Mouse (Mus musculus): ENCODE measurements at regions not wholly inside any gene's neighbourhood (a gene's known extent, or its start where the extent isn't known, plus 50 kb on each side); places are given as distances from the start of the nearest gene placed in this dataset.

DNA sequence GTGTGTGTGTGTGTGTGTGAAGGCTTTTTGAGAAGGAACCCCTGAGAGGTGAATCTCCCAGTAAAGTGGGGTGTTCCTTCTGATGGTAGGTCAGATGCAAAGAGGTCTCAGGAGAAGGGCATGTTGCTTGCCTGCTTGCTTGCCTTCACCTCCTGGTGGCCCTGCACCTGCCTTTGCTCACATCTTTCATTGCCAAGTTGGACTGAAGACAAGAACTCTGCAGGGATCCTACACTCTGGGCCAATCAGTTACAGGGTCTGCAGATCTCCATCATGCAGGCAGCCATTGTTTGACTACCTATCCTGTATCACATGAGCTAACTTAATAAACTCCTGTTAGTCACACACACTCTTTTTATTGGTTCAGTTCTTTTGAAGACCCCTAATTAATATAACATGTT is 148.4 kb downstream of the Sox11 start:
- Histone ChIP-seq H3K9ac (ENCODE audit: low read length) (no peak overlapping the region), H3K9me3 (replicated peaks; ENCODE audit: control insufficient read depth, low read length) (no peaks in the 10 kb centered on the region), H3K36me3 (ENCODE audit: control insufficient read depth, insufficient read depth, low read length) (no peaks in the 10 kb centered on the region), H3K27ac (ENCODE audit: low read length) (no peak overlapping the region), H3K4me3 (replicated peaks; ENCODE audit: low read length) (no peak overlapping the region), H3K27me3 (ENCODE audit: control insufficient read depth, insufficient read depth, low read length) (no peaks in the 10 kb centered on the region), H3K4me2 (ENCODE audit: low read depth, low read length) (no peak overlapping the region), H3K4me1 (ENCODE audit: control insufficient read depth, insufficient read depth, low read length) (no peaks in the 10 kb centered on the region)
- ATAC-seq (ENCODE audit: insufficient read depth, low FRiP score) = no peak

- Histone ChIP-seq H3K36me3 (ENCODE audit: control insufficient read depth, insufficient read depth, low read length) (no peaks in the 10 kb centered on the region), H3K27ac (ENCODE audit: low read length) (no peak overlapping the region), H3K4me2 (ENCODE audit: low read depth, low read length) (no peak overlapping the region), H3K27me3 (ENCODE audit: control insufficient read depth, insufficient read depth, low read length) (no peaks in the 10 kb centered on the region), H3K9ac (ENCODE audit: low read length) (no peak overlapping the region), H3K9me3 (replicated peaks; ENCODE audit: control insufficient read depth, low read length) (no peaks in the 10 kb centered on the region), H3K4me3 (replicated peaks; ENCODE audit: low read length) (no peak overlapping the region), H3K4me1 (ENCODE audit: control insufficient read depth, insufficient read depth, low read length) (no peaks in the 10 kb centered on the region)
- 88% methylated on average over 6 of the region's 6 CpGs for WGBS
- ATAC-seq (ENCODE audit: insufficient read depth, low FRiP score) = no peak
Observed at GRCm38 (mm10) chr12:27191916-27192315, 150.5 kb downstream of the Sox11 start.

DNA sequence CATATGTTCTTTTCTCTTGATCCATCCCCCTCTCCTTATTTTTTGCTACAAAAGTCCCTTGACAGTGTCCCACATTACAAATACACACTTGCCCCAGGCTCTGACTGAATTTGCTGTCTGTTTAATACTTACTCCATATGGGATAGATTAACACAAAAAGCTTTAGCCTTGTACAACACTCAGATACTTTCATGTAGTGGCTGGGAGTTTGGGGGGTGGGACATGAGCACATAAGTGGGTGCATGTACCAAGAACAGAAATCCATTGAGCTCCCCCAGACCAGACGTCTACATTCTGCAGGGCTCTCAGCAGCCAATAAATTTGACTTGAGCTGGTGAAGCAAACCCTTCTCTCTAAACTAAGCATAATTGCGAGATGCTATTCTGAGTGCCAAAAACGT is 154.9 kb downstream of the Sox11 start:
- ATAC-seq (ENCODE audit: insufficient read depth, low FRiP score) = no peak

GRCm38 (mm10) chr12:27182397-27183375 is 159.7 kb downstream of the Sox11 start:
- Histone ChIP-seq H3K27me3 (ENCODE audit: control insufficient read depth, insufficient read depth, low read length) (no peaks in the 10 kb centered on the region), H3K9ac (ENCODE audit: low read length) (no peak overlapping the region), H3K4me1 (ENCODE audit: control insufficient read depth, insufficient read depth, low read length) (peaks cover 14% of the 10 kb centered on the region), H3K36me3 (ENCODE audit: control insufficient read depth, insufficient read depth, low read length) (no peaks in the 10 kb centered on the region), H3K4me3 (replicated peaks; ENCODE audit: low read length) (no peak overlapping the region), H3K9me3 (replicated peaks; ENCODE audit: control insufficient read depth, low read length) (no peaks in the 10 kb centered on the region), H3K27ac (ENCODE audit: low read length) (no peak overlapping the region), H3K4me2 (ENCODE audit: low read depth, low read length) (no peak overlapping the region)
- WGBS = 30% methylated on average over 5 of the region's 5 CpGs
- ATAC-seq (ENCODE audit: insufficient read depth, low FRiP score) = no peak

More for the DNA sequence above, 154.9 kb downstream of the Sox11 start:
- Histone ChIP-seq H3K4me3 (replicated peaks; ENCODE audit: low read length) (no peak overlapping the region), H3K9ac (ENCODE audit: low read length) (no peak overlapping the region), H3K27ac (ENCODE audit: low read length) (no peak overlapping the region), H3K9me3 (replicated peaks; ENCODE audit: control insufficient read depth, low read length) (no peaks in the 10 kb centered on the region), H3K4me2 (ENCODE audit: low read depth, low read length) (no peak overlapping the region), H3K36me3 (ENCODE audit: control insufficient read depth, insufficient read depth, low read length) (no peaks in the 10 kb centered on the region), H3K27me3 (ENCODE audit: control insufficient read depth, insufficient read depth, low read length) (no peaks in the 10 kb centered on the region), H3K4me1 (ENCODE audit: control insufficient read depth, insufficient read depth, low read length) (peaks cover 9% of the 10 kb centered on the region)
- 54% methylated on average over 3 of the region's 3 CpGs for WGBS

- H3K4me3 ChIP-seq (replicated peaks; ENCODE audit: low read length) = no peak overlapping the region
- H3K27me3 ChIP-seq (ENCODE audit: control insufficient read depth, insufficient read depth, low read length) = no peaks in the 10 kb centered on the region
- no peak overlapping the region for H3K9ac ChIP-seq (ENCODE audit: low read length)
- H3K36me3 ChIP-seq (ENCODE audit: control insufficient read depth, insufficient read depth, low read length) = no peaks in the 10 kb centered on the region
- no peak overlapping the region for H3K4me2 ChIP-seq (ENCODE audit: low read depth, low read length)
- no peaks in the 10 kb centered on the region for H3K4me1 ChIP-seq (ENCODE audit: control insufficient read depth, insufficient read depth, low read length)
- no peak overlapping the region for H3K27ac ChIP-seq (ENCODE audit: low read length)
- no peaks in the 10 kb centered on the region for H3K9me3 ChIP-seq (replicated peaks; ENCODE audit: control insufficient read depth, low read length)
- no peak for ATAC-seq (ENCODE audit: insufficient read depth, low FRiP score)
- WGBS = 90% methylated on average over 4 of the region's 4 CpGs
Observed at GRCm38 (mm10) chr12:27173561-27173960, 168.8 kb downstream of the Sox11 start.

DNA sequence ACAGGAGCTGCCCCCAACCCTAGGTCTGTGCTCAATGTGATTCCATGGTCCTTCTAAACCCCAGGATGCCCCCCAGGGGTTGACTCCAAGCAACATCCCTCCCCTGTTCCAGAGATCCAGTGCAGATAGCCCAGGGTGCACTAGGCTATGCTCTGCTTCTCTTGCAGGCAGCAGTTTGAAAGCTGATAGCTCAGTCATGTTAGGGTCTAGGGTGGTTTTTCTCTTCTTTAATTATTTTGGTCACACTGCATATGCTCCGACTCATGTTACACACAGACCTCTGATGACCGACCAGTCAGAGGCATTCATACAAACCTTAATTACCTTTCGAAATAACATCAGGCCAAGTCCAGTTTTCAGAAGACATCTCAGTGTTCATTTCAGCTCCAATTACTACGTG is 169.2 kb downstream of the Sox11 start:
- H3K4me2 ChIP-seq (ENCODE audit: low read depth, low read length) = no peak overlapping the region
- H3K27ac ChIP-seq (ENCODE audit: low read length) = no peak overlapping the region
- H3K9ac ChIP-seq (ENCODE audit: low read length) = no peak overlapping the region
- no peaks in the 10 kb centered on the region for H3K9me3 ChIP-seq (replicated peaks; ENCODE audit: control insufficient read depth, low read length)
- no peak overlapping the region for H3K4me3 ChIP-seq (replicated peaks; ENCODE audit: low read length)
- ATAC-seq (ENCODE audit: insufficient read depth, low FRiP score) = no peak
- no peaks in the 10 kb centered on the region for H3K36me3 ChIP-seq (ENCODE audit: control insufficient read depth, insufficient read depth, low read length)
- no peaks in the 10 kb centered on the region for H3K27me3 ChIP-seq (ENCODE audit: control insufficient read depth, insufficient read depth, low read length)
- 78% methylated on average over 4 of the region's 4 CpGs for WGBS
- H3K4me1 ChIP-seq (ENCODE audit: control insufficient read depth, insufficient read depth, low read length) = no peaks in the 10 kb centered on the region

- H3K36me3 ChIP-seq (ENCODE audit: control insufficient read depth, insufficient read depth, low read length) = no peaks in the 10 kb centered on the region
- no peak for ATAC-seq (ENCODE audit: insufficient read depth, low FRiP score)
- no peak overlapping the region for H3K27ac ChIP-seq (ENCODE audit: low read length)
- no peaks in the 10 kb centered on the region for H3K27me3 ChIP-seq (ENCODE audit: control insufficient read depth, insufficient read depth, low read length)
- no peaks in the 10 kb centered on the region for H3K4me1 ChIP-seq (ENCODE audit: control insufficient read depth, insufficient read depth, low read length)
- H3K4me2 ChIP-seq (ENCODE audit: low read depth, low read length) = no peak overlapping the region
- no peak overlapping the region for H3K4me3 ChIP-seq (replicated peaks; ENCODE audit: low read length)
- H3K9ac ChIP-seq (ENCODE audit: low read length) = no peak overlapping the region
- no peaks in the 10 kb centered on the region for H3K9me3 ChIP-seq (replicated peaks; ENCODE audit: control insufficient read depth, low read length)
Observed at GRCm38 (mm10) chr12:27171595-27171994, 170.8 kb downstream of the Sox11 start.

DNA sequence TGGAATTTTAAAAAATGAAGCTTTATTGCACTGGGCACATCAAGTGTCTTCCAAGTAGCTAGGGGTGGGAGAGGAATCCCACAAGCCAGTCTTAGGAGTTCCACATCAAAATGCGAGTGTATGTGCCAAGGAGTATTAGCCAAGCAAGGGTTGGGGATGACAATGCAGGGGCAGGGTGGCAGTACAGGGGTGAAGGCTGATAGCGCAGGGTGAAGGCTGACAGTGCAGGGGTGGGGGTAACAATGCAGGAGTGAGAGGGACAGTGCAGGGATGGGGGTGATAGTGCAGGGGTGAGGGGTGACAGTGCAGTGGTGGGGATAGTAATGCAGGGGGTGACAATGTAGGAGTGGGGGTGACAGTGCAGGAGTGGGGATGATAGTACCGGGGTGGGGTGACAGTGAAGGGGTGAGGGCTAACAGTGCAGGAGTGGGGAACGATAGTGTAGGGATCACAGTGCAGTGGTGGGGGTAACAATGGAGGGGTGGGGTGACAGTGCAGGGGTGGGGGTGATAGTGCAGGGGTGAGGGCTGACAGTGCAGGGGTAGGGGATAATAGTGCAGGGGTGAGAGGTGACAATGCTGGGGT is 177.4 kb downstream of the Sox11 start:
- Histone ChIP-seq H3K27me3 (ENCODE audit: control insufficient read depth, insufficient read depth, low read length) (no peaks in the 10 kb centered on the region), H3K27ac (ENCODE audit: low read length) (no peak overlapping the region)

GRCm38 (mm10) chr12:27160063-27160686 is 182.2 kb downstream of the Sox11 start:
- Histone ChIP-seq H3K27me3 (ENCODE audit: control insufficient read depth, insufficient read depth, low read length) (no peaks in the 10 kb centered on the region), H3K9ac (ENCODE audit: low read length) (no peak overlapping the region), H3K9me3 (replicated peaks; ENCODE audit: control insufficient read depth, low read length) (no peaks in the 10 kb centered on the region), H3K4me3 (replicated peaks; ENCODE audit: low read length) (no peak overlapping the region), H3K4me1 (ENCODE audit: control insufficient read depth, insufficient read depth, low read length) (no peaks in the 10 kb centered on the region), H3K27ac (ENCODE audit: low read length) (no peak overlapping the region), H3K36me3 (ENCODE audit: control insufficient read depth, insufficient read depth, low read length) (no peaks in the 10 kb centered on the region), H3K4me2 (ENCODE audit: low read depth, low read length) (no peak overlapping the region)
- 71% methylated on average over 18 of the region's 18 CpGs for WGBS
- no peak for ATAC-seq (ENCODE audit: insufficient read depth, low FRiP score)

More for the DNA sequence above, 177.4 kb downstream of the Sox11 start:
- WGBS = 88% methylated on average over 4 of the region's 4 CpGs
- ATAC-seq (ENCODE audit: insufficient read depth, low FRiP score) = no peak
- no peaks in the 10 kb centered on the region for H3K9me3 ChIP-seq (replicated peaks; ENCODE audit: control insufficient read depth, low read length)
- H3K36me3 ChIP-seq (ENCODE audit: control insufficient read depth, insufficient read depth, low read length) = no peaks in the 10 kb centered on the region
- no peak overlapping the region for H3K4me3 ChIP-seq (replicated peaks; ENCODE audit: low read length)
- H3K4me1 ChIP-seq (ENCODE audit: control insufficient read depth, insufficient read depth, low read length) = no peaks in the 10 kb centered on the region
- no peak overlapping the region for H3K9ac ChIP-seq (ENCODE audit: low read length)
- H3K4me2 ChIP-seq (ENCODE audit: low read depth, low read length) = no peak overlapping the region
